Mouse (Mus musculus): ENCODE measurements around the gene Mfsd12.

Mfsd12 gene

DNA sequence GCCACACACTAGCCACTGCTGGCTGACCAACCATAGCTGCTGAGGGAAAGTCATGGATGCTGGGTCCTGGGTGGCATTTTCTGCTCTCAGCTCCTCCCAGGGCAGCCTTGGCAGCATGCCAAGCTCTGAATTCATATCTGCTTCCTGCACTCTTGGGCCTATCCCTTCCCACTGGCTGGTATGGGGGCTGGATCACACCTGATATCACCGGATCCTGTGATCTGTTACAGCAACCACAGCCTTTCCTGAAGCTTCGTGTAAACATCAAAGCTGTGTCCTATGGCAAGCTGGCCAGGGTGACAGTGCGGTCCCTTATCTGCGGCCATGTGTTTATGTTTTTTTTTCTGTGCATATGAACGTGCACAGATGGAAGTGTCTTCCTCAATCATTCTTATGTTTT is 24.7 kb downstream of the Mfsd12 start:
- DNase-seq (ENCODE audit: low read depth, low spot score), result no peak

DNA sequence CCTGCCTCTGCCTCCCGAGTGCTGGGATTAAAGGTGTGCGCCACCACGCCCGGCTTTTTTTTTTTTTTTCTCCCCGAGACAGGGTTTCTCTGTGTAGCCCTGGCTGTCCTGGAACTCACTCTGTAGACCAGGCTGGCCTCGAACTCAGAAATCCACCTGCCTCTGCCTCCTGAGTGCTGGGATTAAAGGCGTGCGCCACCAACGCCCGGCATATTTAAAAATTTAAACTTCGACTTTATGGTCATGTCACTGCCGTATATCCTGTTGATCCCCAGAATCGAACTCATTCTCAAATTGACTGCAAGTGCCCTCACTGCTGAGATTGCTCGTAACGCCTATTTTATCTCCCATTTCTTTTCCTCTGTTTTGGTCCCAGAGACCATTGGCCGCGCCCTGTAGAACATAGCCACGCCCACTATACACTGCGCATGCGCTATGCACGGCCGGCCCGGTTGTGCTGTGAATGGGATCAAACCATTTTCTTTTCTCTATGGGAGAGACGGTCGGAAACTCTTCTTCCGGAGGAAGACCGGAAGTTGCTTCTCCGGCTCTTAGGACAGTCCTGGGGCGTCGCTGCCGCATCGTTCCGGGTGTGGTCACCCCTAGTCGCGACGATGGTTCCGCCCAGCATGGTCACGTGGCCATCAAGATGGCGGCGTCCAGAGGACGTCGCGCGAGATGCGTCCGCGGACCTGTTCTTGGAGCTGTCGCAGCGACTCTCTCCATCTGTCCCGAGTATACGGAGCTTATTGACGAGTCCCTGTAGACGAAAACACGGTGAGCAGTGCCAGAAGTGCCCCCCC is 26.7 kb downstream of the Mfsd12 start, which contains the start of the genes Dohh and Gm48551:
TSS of gene Dohh (plus strand) at position 627 of the 803 bp plus-strand sequence.
TSS of gene Gm48551 (plus strand) at position 665 of the 803 bp plus-strand sequence.
- DNase-seq (ENCODE audit: low read depth, low spot score), result peak; percentile 97

DNA sequence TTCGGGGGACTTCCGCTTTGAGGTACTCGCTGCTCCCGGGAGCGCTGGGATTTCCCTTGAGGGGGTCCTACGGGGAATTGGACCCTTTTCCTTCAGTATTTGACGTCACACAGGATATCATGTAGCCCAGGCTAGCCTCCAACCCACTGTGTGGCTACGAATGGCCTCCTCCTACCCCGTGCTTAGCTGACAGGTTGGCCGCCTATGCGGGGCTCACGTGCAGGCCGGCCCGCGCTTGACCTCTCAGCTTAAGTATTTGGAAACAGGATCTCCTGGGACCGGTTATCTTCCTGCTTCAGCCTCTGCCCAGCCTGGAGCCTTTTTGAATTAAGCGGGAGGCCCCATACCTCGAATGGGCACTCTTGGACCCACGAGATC is 27.3 kb downstream of the Mfsd12 start:
- no peak for DNase-seq (ENCODE audit: low read depth, low spot score)

DNA sequence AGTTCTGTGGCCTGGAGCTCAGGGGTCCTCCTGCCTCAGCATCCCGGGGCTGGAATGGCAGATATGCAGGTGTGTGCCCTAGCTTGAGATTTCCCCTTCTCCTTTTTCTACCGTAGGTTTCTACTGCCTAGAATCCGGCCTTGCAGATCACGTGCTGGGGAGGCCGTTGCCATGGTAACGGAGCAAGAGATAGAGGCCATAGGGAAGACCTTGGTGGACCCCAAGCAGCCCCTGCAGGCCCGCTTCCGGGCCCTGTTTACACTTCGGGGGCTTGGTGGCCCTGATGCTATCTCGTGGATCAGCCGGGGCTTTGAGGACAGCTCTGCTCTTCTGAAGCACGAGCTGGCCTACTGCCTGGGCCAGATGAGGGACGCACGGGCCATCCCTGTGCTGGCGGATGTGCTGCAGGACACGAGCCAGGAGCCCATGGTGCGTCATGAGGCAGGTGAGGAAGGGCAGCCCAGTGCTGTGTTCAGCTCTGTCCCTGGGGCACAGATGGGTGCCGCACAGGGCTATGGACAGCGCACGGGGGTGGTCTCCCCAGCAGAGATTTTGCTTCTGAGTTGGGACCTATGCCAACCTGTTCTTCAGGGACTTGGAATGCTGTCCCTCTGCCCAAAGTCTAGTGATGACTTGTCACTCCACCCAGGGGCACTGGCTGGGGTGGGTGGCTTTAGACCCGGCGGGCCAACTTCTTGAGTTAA is 28.5 kb downstream of the Mfsd12 start:
- no peak for DNase-seq (ENCODE audit: low read depth, low spot score)

DNA sequence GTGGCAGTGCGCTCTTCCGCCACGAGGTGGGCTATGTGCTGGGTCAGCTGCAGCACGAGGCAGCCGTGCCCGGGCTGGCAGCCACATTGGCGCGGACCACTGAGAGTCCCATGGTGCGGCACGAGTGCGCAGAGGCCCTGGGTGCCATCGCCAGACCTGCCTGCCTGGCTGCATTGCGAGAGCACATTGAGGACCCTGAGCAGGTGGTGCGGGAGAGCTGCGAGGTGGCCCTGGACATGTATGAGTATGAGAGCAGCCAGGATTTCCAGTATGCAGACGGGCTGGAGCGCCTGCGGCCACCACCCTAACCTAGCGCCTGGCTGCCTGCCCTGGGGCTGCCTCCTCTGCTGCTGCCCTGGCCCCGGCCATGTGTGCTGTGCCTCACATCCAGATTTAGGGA is 30.4 kb downstream of the Mfsd12 start:
- no peak for DNase-seq (ENCODE audit: low read depth, low spot score)

DNA sequence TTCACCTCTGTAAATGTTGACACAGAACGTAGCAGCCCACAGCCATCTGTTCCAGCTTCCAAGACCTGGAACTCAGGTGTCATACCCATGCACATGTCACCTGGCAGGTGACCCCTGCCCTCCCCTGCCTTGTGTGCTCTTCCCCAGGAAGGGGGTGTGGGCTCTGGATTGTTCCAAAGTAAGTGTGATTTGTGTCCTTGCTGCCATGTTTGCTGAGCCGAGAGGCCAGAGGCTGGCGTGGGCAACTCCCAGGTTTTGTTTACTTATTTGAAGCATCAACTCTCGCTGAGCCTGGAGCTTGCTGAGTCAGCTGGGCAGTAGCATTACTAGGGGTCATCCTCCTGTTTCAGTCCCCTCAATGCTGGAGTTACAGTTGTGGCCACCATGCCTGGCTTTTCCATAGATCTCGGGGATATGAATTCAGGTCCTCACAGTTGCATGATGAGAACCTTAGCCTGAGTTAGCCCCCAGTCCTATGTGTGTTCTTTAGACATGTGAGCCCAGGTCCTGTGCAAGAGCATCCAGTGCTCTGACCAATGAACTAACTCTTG is 31.3 kb downstream of the Mfsd12 start, which contains the start of gene Gm48552:
TSS of gene Gm48552 (plus strand) at position 501 of the 551 bp plus-strand sequence.
- DNase-seq (ENCODE audit: low read depth, low spot score), result no peak

DNA sequence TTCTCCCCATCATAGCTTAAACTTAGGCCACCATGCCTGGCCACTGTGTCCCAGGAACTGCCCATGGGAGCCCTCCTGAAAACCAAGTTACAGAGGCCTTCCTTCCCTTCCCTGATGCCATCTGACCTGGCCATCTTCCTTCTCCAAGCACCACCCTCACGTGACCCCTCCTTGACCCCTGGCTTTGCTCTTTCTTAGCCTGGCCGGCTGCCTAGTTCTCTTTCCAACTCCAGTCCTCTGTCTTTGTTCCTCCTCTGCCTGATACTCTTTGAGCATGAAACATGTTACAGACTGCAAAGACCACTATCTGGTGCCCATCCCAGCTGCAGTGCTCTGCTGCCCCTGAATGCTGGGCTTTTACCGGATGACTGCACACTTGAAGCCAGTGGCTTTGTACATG is 32.1 kb downstream of the Mfsd12 start:
- no peak for DNase-seq (ENCODE audit: low read depth, low spot score)

DNA sequence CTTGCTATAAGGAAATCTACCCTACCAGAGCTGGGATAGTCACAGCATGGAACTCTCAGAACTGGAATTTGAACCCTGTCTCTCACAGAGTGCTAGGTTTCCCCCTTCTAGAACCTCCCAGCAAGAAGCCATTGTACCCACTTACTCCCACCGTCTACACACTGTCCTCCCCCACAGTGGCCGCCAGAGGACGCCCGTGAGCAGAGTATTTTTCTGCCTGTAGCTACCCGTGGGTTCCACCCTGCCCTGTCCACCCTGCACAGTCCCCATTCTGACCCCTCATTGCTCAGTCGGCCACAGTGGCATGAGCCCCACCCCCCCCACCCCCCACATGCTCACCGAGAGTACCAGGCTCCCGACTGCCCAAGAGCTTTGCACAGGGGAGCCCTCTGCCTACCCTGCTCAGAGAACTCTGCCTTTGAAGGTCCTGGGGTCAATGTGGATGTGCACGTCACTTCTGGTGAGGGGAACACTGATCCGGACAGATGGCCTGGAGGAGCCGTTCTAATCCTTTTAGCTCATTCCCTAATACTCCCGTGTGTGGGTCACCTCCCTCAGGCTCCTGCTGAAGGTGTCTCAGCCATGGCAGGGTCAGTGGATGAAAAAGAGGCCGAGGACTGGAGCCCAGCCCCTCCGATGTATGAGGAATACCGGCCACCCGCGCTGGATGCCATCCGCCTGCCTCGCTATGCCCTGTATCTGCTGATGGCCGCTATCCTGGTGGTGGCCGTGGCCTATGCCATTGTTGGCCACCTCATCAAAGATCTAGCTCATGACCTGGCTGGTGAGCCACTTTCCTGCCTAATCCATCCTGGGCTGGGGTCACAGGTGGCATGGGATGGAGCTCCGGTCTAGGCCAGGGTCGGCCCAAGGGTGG is 32.7 kb downstream of the Mfsd12 start:
- peak; percentile 62 for DNase-seq (ENCODE audit: low read depth, low spot score)

DNA sequence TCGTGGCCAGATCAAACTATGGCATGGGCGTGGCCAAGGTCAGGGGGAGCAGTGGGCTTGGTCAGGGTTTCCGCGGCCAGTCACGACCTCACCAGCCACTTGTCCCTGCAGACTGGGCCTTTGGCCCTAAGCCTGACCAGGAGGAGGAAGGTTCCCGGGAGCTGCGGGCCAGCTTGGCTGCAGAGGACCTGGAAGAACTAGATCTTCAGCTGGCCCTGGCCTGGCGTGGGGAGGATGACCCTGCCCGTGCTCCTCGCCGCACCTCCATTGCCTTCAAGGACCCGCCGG is 33.3 kb downstream of the Mfsd12 start:
- DNase-seq (ENCODE audit: low read depth, low spot score), result no peak

DNA sequence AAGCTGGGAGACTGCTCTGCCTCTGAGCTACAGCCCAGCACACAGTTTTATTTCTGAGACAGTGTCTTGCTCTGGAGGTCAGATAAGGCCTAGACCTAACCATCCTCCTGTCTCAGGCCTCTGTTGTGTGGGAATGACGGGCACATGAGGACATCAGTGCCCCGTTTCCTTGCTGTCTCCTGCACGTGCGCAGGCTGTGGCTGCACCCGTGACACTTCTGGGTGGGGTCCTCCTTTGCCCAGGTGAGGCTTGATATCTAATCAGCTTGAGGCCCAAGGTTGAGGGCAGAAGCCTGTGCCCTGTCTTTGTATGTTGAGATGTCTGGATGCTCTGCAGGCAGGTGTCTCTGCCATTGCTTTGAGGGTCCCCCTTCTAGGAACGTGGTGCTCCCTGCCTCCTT is 35.0 kb downstream of the Mfsd12 start:
- no peak for DNase-seq (ENCODE audit: low read depth, low spot score)

DNA sequence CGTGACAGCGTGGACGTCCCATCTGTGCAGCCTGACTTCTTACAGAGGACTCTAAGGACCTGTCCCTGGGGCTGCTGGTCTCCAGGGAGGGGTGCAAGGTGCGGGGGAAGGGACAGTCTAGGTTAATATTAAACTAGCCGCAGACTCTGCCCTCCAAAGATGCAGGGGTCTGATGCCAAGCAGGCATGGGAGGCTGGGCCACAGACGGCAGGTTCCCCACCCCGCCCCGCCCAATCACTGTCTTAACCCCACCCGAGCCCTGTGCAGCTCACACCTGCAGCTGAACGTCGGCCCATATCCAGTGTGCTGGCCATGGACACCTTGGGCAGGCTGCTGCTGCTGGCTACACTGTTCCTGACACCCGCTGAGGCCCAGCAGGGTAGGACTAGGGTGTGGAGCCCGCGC is 35.5 kb downstream of the Mfsd12 start, which contains the start of gene Smim24:
TSS of gene Smim24 (plus strand) at position 271 of the 405 bp plus-strand sequence.
- DNase-seq (ENCODE audit: low read depth, low spot score), result no peak

DNA sequence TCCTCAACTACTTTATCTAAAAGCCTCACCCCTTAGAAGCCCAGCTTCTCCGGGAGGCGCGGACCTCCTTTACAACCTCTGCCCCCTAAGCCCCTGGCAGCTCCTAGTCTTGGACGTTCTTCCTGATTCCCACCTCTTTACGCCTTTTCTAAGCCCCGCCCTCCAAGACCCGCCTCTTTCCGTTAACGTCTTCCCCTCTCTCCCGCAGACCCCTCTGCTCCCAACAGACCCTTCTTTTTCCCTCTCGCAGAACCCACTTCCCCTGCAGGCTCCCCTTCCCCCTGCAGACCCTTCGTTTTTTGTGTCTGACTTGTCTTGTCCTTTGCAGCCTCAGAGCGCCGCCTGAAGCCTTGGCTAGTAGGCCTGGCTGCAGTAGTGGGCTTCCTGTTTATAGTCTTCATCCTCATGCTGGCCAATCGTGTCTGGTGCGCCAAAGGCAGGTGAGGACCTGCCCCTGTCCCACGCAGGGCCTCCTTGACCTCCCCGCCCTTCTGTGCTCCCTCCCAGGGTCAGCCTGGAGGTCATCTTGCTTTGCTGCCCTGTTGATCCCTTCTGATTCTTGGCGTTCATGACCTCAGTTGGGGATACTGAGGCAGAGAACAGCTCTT is 36.3 kb downstream of the Mfsd12 start:
- DNase-seq (ENCODE audit: low read depth, low spot score), result no peak

DNA sequence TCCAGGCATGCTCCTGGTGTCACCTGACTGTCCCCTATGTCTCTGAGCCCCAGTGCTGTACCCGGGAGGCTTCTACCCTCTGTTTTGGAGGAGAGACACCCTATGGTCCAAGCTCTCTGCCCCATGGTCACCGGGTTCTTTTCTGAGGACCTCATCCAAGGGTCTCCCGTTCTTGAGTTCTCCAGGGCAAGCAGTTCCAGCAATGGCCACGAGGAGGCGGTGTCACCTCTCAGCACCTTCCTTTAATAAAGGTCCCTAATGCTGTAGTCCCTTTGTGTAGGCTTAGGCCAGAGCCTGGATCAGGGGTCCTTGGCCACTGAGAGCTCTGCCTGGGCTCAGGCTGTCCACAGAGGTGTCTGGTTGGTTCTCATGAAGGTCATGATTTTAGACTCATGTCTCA is 37.8 kb downstream of the Mfsd12 start:
- DNase-seq (ENCODE audit: low read depth, low spot score), result peak; percentile 80

DNA sequence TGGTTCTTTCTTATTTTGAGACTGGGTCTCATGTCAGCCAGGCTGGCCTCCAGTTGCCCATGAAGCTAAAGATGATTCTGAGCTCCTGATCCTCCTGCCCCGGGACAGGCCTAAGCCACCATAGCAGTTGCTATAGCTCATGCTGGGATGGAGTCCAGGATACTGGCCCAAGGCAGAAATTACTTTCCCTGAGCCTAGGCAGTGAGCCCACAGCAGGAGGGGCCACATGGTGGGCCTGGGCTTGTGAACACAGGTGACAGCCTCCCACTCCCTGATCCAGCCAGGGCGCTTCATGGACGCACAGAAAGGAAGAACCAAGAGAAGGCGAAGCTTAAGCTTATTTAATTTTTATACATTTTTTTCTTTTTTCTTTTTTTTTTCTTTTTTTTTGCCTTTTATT is 38.6 kb downstream of the Mfsd12 start:
- DNase-seq (ENCODE audit: low read depth, low spot score), result no peak

DNA sequence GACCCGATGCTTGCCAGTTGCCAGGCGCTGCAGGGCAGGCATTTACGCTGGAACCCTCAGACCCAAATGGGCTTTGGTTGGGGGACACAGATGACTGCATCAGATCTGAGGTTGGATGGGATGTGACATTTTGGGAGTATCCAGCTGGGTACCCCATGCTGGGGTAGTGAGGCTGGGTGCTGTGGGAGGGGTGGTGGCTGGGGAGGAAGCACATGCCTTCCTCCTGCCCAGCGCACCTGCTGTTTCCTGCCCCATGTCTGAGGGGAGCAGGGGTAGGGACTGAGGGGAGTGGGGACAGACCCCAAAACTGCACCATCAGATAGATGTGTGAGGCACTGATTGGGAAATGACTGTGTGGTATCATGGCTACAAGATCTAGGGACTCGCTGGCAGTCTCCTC is 39.5 kb downstream of the Mfsd12 start:
- DNase-seq (ENCODE audit: low read depth, low spot score), result no peak

DNA sequence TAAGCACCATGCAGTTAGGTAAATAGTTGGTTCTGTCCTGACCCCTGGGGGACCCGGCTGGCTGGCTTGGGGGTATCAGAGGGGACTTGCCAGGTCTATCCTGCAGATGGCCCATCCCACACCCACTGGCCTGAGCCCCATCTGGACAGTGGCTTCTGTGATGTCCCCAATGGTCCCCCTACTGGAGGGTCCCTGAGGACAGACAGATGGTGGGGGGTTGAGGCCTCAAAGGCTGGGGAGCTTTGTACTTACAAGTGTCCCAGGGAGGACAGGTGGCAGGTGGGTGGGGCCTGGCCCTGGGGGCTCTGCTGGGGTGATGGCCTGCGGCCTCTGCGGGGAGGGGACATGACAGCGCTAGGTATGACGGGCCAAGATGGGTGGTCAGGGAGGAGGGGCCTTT is 42.0 kb downstream of the Mfsd12 start:
- DNase-seq (ENCODE audit: low read depth, low spot score), result no peak

DNA sequence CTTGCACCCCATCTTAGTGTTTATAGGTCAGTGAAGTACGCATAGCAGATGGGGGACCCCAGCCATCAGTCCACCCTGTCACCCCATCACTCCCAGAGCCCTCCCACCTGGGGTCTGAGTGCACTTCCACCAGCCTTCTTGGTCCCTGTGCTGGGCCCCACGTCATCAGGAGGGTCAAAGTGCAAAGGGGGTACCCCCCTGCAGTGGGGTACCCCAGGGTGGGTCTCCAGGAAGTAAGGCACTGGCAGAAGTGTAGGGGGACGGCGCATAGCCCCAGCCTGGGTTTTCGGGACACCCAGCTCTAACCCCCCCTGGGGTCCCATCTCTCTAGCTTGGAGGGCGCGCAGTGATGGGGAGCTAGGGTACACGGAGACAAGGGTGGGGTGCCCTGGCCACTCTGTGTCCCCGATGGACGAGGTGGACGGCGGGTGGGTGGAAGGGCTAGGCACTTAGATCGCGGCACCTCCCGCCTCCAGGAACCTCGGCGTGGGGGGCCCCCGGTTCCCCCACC is 42.6 kb downstream of the Mfsd12 start:
- DNase-seq (ENCODE audit: low read depth, low spot score), result no peak

DNA sequence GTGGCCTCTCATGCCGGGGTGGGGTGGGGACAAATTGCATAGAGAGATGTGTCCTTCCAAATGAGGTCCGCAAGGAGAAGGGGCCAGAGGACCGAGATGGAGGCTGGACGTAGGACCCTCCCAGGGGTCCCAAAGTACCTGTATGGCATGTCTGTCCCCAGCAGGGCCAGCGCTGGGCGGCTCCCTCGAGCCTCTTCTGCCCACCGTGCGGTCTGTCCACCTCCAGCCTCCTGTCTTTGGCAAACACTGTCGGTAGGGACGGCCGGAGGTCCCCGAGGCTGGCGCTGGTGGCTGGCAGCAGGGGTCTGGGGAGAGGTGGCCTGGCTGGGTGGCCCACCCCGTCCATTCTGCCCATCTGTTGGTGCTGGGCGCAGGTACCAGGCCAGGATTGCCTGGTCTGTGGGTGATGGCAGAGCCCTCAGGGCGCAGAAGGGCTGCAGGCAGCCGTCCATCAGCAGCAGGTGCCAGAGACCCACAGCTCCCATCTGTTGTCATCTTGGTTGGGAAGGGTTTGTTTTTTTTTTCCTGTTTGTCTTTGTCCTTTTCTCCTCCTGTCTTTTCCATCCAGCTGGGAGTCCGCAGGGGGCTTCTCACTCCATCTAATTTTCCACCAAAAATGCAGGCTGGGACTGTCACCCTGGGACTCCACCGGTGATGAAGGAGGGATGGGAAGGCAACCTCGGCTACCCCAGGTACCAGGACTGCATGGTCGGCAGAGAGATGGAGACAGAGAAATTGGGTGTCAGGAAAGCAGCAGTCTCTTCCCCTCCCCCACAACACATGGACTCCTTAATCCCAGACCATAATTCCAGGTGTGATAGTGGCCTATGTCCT is 43.3 kb downstream of the Mfsd12 start:
- DNase-seq (ENCODE audit: low read depth, low spot score), result no peak

DNA sequence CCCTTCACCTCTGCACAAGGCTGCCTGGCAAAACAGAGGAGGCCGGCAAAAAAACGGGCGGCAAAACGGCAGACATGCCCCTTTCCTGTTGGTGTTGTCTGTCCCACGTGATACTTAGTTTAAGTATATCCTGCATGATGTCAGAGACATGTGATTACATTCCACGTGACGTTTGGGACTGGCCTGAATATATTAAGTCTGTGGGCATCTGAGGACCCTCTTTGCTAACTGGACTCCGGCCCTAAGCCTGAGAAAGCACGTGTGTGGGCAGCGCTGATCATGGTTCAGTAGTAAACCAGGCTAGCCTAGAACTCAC is 43.9 kb downstream of the Mfsd12 start:
- peak; percentile 52 for DNase-seq (ENCODE audit: low read depth, low spot score)

DNA sequence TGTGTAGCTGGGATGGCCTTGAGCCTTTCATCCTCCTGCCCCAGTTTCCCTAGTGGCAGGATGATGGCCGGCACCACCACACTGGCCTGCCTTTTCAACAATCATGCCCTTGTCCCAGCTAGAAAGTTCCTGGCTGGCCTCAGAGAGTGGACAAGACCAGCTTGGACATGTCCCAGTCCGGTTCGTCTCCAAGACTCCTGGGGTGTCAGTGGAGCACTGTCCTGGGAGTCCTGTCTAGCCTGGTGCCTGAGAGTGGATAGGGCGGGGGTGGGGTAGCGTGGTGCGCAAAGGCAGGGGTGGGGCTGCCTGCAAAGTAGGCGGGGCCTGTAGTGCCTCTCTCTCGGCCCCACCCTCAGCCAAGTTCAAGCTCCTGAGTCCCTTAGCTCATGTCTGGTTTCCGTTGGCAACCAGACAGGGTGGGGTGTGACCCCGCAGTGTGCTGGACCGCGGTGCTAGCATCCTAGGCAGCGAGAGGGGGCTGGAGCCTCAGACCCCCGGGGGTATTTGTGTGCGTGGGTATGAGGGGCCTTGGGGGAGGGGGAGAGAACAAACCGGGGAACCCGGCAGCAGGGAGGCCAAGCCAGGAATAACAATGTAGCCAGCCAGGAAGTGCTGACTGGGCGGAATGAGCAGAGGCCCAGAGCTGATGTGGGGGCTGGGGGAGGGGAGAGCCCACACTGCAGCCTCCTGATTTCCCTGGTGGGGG is 44.4 kb downstream of the Mfsd12 start:
- DNase-seq (ENCODE audit: low read depth, low spot score), result peak; percentile 81
